Mouse (Mus musculus) stomach, postnatal 0 days (tissue): ENCODE results near the gene Arhgef3. TPM values are rescaled to one million over a fixed set of nuclear protein-coding genes. Genes with fewer than 3 reads are reported as not detected.

Experiments
- ATAC-seq: fragments of 200-750 bp; cut with Nextera tagmentation; 2 replicates; pipeline ENCODE4 v1.8.0; 2017; ENCODE audit not compliant: low FRiP score, low TSS enrichment
- DNase-seq: peaks from one replicate; pipeline ENCODE4 v3.0.0-alpha.2; 2016; ENCODE audit warnings: low spot score
- H3K27ac ChIP-seq: fragments of 300-500 bp; sonication (generic); replicated peaks from 2 replicates; pipeline ENCODE4 v1.5.1; 2014; ENCODE audit warnings: mild to moderate bottlenecking, control low read depth
- H3K27me3 ChIP-seq: fragments of 300-500 bp; sonication (generic); 2 replicates; pipeline ENCODE4 v1.6.1; 2014; ENCODE audit warnings: low read length; ENCODE audit not compliant: control insufficient read depth, insufficient read depth
- H3K36me3 ChIP-seq: fragments of 300-500 bp; sonication (generic); 2 replicates; pipeline ENCODE4 v1.6.1; 2014; ENCODE audit warnings: low read length, mixed read lengths; ENCODE audit not compliant: control insufficient read depth, insufficient read depth
- H3K4me1 ChIP-seq: fragments of 300-500 bp; sonication (generic); replicated peaks from 2 replicates; pipeline ENCODE4 v1.6.1; 2014; ENCODE audit warnings: antibody characterized with exemption; ENCODE audit not compliant: control insufficient read depth, insufficient read depth
- H3K4me2 ChIP-seq: fragments of 300-500 bp; sonication (generic); replicated peaks from 2 replicates; pipeline ENCODE4 v1.6.1; 2014; ENCODE audit warnings: low read depth, mild to moderate bottlenecking, control low read depth, moderate library complexity
- H3K4me3 ChIP-seq: fragments of 300-500 bp; sonication (generic); 2 replicates; pipeline ENCODE4 v1.5.1; 2014; ENCODE audit warnings: low read depth, low read length, control low read depth
- H3K9ac ChIP-seq: fragments of 300-500 bp; sonication (generic); 2 replicates; pipeline ENCODE4 v1.6.1; 2014; ENCODE audit warnings: mild to moderate bottlenecking, low read length, control low read depth, mixed read lengths
- H3K9me3 ChIP-seq: fragments of 300-500 bp; sonication (generic); 2 replicates; pipeline ENCODE4 v1.6.1; 2016; ENCODE audit warnings: low read length; ENCODE audit not compliant: control insufficient read depth
- CTCF ChIP-seq: IDR thresholded peaks from 2 replicates; pipeline ENCODE4 v1.5.1; 2016; ENCODE audit warnings: antibody characterized with exemption, low read depth, mild to moderate bottlenecking, moderate library complexity
- EP300 ChIP-seq: optimal IDR thresholded peaks from 2 replicates; pipeline ENCODE3; 2016; ENCODE audit warnings: antibody characterized with exemption
- WGBS: fragments of 180-500 bp; shearing (Covaris S2); extraction: QIAGEN DNeasy Blood & Tissue Kit; methylation state at CpG from one replicate; pipeline ENCODE4 v1.1.7; 2014; 5-methylcytosine and 5-hydroxymethylcytosine counted together
- polyA plus RNA-seq: library from polyadenylated mRNA; unstranded; fragments of >200 nt; fragmentation: Nextera tagmentation; extraction: Ambion mirVana; gene quantifications from 2 replicates; pipeline ENCODE4 v1.2.1, GENCODE M21; 2015

Gene Arhgef3
- polyA plus RNA-seq, 1 experiment from 2014 or later = 13.1 TPM

DNA sequence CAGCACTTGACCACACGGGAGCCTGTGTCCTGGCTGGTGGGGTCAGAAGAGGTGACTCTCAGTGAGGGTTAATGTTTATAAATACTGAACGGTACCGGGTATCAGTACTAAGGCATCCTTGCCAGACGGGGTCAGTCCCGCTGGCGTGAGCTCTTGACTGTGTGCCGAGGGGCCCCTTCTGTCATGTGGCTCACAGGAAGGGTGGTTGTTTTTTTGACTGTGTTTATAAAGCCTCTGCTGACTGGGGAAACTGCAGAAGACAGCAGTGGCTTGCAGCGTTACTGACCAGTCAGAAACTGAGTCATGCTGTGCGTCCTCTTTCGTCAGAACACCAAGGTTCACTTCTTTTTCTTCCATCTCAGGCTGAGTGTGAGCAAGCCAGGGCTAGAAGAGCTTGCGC, 67.4 kb downstream of the Arhgef3 start:
- H3K9ac ChIP-seq = no peak overlapping the region
- DNase-seq = no peak
- H3K27ac ChIP-seq = peak overlapping the region; percentile 50

DNA sequence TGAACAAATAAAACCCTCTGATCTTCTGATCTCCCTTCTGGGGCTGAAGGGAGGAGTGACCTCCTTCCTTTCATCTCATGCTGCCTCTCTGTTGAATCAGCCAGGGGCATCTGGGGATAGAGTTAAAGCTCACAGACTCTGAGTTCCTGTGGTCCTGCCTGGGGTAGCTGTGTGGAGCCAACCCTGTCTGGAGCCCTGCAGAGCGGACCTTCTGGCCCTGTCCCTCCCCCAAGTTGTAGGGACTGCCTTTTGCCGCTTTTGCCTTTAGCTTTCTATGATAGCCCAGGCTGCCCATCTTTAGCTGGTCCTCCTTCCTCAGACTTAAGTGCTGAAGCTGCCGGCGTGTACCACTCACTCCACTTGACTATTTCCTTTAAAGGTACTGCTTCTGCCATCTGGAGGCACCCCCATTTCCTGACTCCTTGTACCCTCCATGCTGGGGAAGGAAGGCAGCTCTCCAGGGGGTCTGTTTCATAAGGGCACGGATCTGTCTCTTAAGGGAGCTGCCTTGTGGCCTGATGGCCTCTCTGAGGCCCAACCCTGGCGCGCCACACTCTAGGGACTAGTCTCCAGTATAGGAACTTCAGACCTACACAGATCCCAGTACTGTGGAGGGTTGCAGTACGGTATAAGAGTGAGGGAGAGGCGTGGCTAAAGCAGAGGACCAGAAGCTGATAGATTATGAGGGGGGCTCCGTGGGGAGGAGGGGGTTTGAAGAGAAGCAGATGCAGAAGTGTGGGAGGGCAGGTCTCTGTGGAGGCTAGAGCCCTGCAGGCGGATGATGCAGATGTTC, 68.1 kb downstream of the Arhgef3 start:
- no peaks in the 10 kb centered on the region for H3K9me3 ChIP-seq
- no peak overlapping the region for H3K4me2 ChIP-seq
- peaks cover 9% of the 10 kb centered on the region for H3K4me1 ChIP-seq
- H3K27ac ChIP-seq = peak overlapping the region; percentile 50
- TF ChIP-seq EP300 (no peak), CTCF (no peak)
- 62% methylated on average over 11 of the region's 11 CpGs for WGBS
- no peaks in the 10 kb centered on the region for H3K27me3 ChIP-seq
- no peaks in the 10 kb centered on the region for H3K36me3 ChIP-seq
- H3K9ac ChIP-seq = no peak overlapping the region
- no peak for ATAC-seq
- no peak for DNase-seq
- no peak overlapping the region for H3K4me3 ChIP-seq

More for the DNA sequence above, 67.4 kb downstream of the Arhgef3 start:
- H3K27me3 ChIP-seq = no peaks in the 10 kb centered on the region
- TF ChIP-seq EP300 (no peak), CTCF (no peak)
- ATAC-seq = no peak; the same call in 1 of the 2 replicates
- peaks cover 9% of the 10 kb centered on the region for H3K4me1 ChIP-seq
- no peak overlapping the region for H3K4me3 ChIP-seq
- no peak overlapping the region for H3K4me2 ChIP-seq
- WGBS = 44% methylated on average over 11 of the region's 11 CpGs
- no peaks in the 10 kb centered on the region for H3K9me3 ChIP-seq
- H3K36me3 ChIP-seq = no peaks in the 10 kb centered on the region

DNA sequence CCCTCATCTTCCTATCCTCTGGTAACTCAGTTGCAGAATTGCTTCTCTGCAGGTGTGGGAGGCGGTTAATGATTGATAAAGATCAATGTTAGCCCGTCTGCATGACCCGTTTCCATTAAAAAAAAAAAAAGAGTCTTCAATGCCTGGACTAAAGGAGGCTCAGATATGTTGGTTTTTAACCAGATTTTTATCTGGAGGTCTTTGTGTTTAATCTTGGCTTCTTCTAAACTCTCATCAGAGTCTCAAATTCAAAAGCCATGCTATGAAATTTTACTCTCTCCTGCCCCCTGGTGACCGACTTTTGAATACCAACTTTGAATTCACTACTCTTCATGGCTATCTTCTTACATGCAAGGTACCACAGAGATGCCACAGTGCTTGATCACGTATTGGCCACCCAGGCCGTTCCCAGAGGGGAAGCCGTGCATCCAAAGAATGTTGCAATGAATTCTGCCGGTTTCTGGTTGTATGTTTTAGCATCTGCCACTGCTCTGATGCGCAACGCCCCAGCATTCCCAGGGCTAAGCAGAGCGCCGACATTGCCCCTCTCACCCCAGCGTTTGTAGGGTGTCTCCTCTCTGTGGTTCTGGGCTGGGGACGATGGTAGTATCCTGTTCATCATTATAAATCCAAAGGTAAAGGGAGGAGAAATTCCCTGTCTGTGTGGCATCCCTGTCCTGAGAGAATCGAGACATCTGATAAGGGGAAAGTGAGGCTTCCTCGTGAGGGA, 69.0 kb downstream of the Arhgef3 start:
- Histone ChIP-seq H3K4me2 (no peak overlapping the region), H3K27me3 (no peaks in the 10 kb centered on the region), H3K27ac (no peak overlapping the region), H3K9ac (no peak overlapping the region), H3K4me3 (no peak overlapping the region), H3K36me3 (no peaks in the 10 kb centered on the region), H3K4me1 (peaks cover 9% of the 10 kb centered on the region), H3K9me3 (no peaks in the 10 kb centered on the region)
- ATAC-seq (no peak), DNase-seq (peak; percentile 68)
- WGBS = 55% methylated on average over 16 of the region's 16 CpGs
- peak; percentile 78 for TF ChIP-seq CTCF
- no peak for TF ChIP-seq EP300

DNA sequence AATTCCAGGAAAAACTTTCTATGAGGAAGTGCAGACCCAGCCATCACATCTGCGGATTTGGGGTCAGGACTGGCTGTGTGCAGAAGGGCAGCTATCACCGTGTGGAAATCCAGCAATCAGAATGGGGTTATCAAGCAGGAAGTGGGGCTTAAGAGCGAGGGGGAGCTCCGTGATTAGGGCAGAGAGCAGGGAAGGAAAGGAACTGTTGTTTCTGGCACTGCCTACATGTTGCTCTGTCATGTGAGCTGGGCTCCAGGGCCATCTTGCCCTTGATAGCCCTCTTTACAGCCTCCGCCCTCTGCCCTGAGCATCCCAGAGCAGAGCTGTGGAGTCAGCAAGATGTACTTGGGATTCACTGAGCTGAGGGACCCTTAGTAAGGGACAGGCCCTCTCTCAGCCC, 71.2 kb downstream of the Arhgef3 start:
- Histone ChIP-seq H3K27ac (no peak overlapping the region), H3K9ac (no peak overlapping the region), H3K4me1 (peaks cover 5% of the 10 kb centered on the region; the same call in 1 of the 2 replicates), H3K36me3 (no peaks in the 10 kb centered on the region), H3K9me3 (no peaks in the 10 kb centered on the region), H3K4me3 (no peak overlapping the region), H3K4me2 (no peak overlapping the region), H3K27me3 (no peaks in the 10 kb centered on the region)
- ATAC-seq (no peak), DNase-seq (no peak)
- 54% methylated on average over 5 of the region's 5 CpGs for WGBS
- TF ChIP-seq EP300 (no peak), CTCF (no peak)

DNA sequence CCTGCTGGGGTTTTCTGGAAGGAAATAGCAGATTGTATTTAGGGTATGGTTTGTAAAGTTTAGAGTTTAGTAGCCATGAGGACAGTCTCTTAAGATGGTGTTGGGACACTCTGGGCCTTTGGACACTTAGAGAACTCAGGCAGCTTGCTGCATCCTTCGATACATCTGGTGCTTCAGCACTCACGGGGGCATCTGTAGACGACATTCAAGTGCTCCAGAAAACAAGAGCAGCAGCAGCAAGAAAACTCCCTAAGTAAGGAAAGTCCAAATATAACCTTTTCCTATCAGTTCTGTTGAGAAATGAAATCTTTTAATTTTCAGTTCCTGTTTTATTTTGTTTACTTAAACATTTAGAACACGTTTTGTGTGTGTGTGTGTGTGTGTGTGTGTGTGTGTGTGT, 71.9 kb downstream of the Arhgef3 start:
- Histone ChIP-seq H3K9ac (no peak overlapping the region), H3K4me1 (peaks cover 5% of the 10 kb centered on the region; the same call in 1 of the 2 replicates), H3K27me3 (no peaks in the 10 kb centered on the region), H3K4me3 (no peak overlapping the region), H3K27ac (no peak overlapping the region), H3K9me3 (no peaks in the 10 kb centered on the region), H3K4me2 (no peak overlapping the region), H3K36me3 (no peaks in the 10 kb centered on the region)
- DNase-seq (no peak), ATAC-seq (no peak)
- no peak for TF ChIP-seq CTCF
- 64% methylated on average over 4 of the region's 4 CpGs for WGBS

DNA sequence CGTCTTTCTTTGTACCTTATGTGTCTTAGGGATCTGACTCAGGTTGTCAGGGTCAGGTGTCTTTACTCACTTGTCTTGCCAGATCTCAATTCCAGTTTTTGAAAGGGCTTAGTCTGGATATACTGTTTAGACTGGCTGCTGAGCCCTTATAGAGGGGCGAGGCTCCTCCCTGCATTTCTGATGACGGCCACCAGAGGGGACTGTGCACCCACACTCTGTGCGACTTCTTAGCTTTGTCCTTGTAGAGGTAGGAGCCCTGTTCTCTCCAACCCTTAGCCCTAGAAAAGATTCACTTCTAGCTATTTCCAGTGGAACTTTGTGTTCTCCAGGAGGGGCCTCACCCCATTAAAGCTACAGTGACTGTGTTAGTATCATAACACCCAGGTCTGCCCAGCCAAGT, 72.3 kb downstream of the Arhgef3 start:
- Histone ChIP-seq H3K36me3 (no peaks in the 10 kb centered on the region), H3K27ac (no peak overlapping the region), H3K4me2 (no peak overlapping the region), H3K4me1 (peaks cover 5% of the 10 kb centered on the region; the same call in 1 of the 2 replicates), H3K9me3 (no peaks in the 10 kb centered on the region), H3K4me3 (no peak overlapping the region), H3K9ac (no peak overlapping the region), H3K27me3 (no peaks in the 10 kb centered on the region)
- ATAC-seq (peak; percentile 78), DNase-seq (peak; percentile 82)
- 5% methylated on average over 4 of the region's 4 CpGs for whole genome bisulfite sequencing
- TF ChIP-seq CTCF (peak; percentile 96), EP300 (no peak)
